Mouse (Mus musculus): ENCODE results near the gene Trnt1.

The Trnt1 gene

GRCm38 (mm10) chr6:106791429-106791828, 22.5 kb downstream of the Trnt1 start:
- no peak for DNase-seq

GRCm38 (mm10) chr6:106792486-106792885, 23.6 kb downstream of the Trnt1 start:
- no peak for DNase-seq

GRCm38 (mm10) chr6:106793088-106793487, 24.2 kb downstream of the Trnt1 start:
- no peak for DNase-seq

GRCm38 (mm10) chr6:106793621-106794020, 24.7 kb downstream of the Trnt1 start:
- DNase-seq, result no peak

GRCm38 (mm10) chr6:106794094-106794814, 25.3 kb downstream of the Trnt1 start:
- peak; percentile 32 for DNase-seq

- peak; percentile 93 for DNase-seq
Measured at GRCm38 (mm10) chr6:106799333-106800226, 30.7 kb downstream of the Trnt1 start, which contains the start of gene Crbn. Gene Crbn, minus strand, starts transcription at chr6:106800077.

GRCm38 (mm10) chr6:106800227-106800557, 31.3 kb downstream of the Trnt1 start:
- no peak for DNase-seq

GRCm38 (mm10) chr6:106804904-106805303, 36.0 kb downstream of the Trnt1 start:
- DNase-seq, result no peak

- DNase-seq, result no peak
Measured at GRCm38 (mm10) chr6:106809161-106809560, 40.2 kb downstream of the Trnt1 start.

GRCm38 (mm10) chr6:106810686-106811085, 41.8 kb downstream of the Trnt1 start:
- no peak for DNase-seq

- DNase-seq, result no peak
Measured at GRCm38 (mm10) chr6:106819246-106819645, 50.3 kb downstream of the Trnt1 start.

GRCm38 (mm10) chr6:106819906-106820305, 51.0 kb downstream of the Trnt1 start:
- DNase-seq, result no peak

GRCm38 (mm10) chr6:106820566-106820965, 51.6 kb downstream of the Trnt1 start:
- DNase-seq, result no peak

GRCm38 (mm10) chr6:106822329-106822728, 53.4 kb downstream of the Trnt1 start:
- DNase-seq, result no peak
